Mouse (Mus musculus): ENCODE data around the gene Iffo2. TPM values are rescaled to one million over a fixed set of nuclear protein-coding genes. Genes with fewer than 3 reads are reported as not detected.

Iffo2 gene
- polyA plus RNA-seq, 1 experiment from 2014 or later = 5.3 TPM

GRCm38 (mm10) chr4:139585713-139586112 is 55.4 kb downstream of the Iffo2 start:
- WGBS = 88% methylated on average over 7 of the region's 7 CpGs
- Histone ChIP-seq H3K9me3 (no peaks in the 10 kb centered on the region), H3K4me1 (replicated peaks) (peaks cover 87% of the 10 kb centered on the region), H3K9ac (no peak overlapping the region), H3K27me3 (no peaks in the 10 kb centered on the region), H3K27ac (replicated peaks) (0 out of 2 replicates have a peak overlapping the region, but pooled peaks have one; percentile 18), H3K4me2 (no peak overlapping the region), H3K4me3 (no peak overlapping the region), H3K36me3 (no peaks in the 10 kb centered on the region)
- no peak for ATAC-seq (ENCODE audit: low read depth)

- H3K27ac ChIP-seq (replicated peaks) = no peak overlapping the region
- H3K9me3 ChIP-seq = no peaks in the 10 kb centered on the region
- no peaks in the 10 kb centered on the region for H3K36me3 ChIP-seq
- no peaks in the 10 kb centered on the region for H3K27me3 ChIP-seq
- no peak overlapping the region for H3K9ac ChIP-seq
- 70% methylated on average over 4 of the region's 4 CpGs for WGBS
- ATAC-seq (ENCODE audit: low read depth) = no peak
- H3K4me3 ChIP-seq = no peak overlapping the region
- peaks cover 71% of the 10 kb centered on the region for H3K4me1 ChIP-seq (replicated peaks)
- H3K4me2 ChIP-seq = no peak overlapping the region
Observed at GRCm38 (mm10) chr4:139587370-139587769, 57.0 kb downstream of the Iffo2 start.

- H3K9ac ChIP-seq = no peak overlapping the region
- H3K4me3 ChIP-seq = no peak overlapping the region
- H3K36me3 ChIP-seq = no peaks in the 10 kb centered on the region
- peaks cover 67% of the 10 kb centered on the region for H3K4me1 ChIP-seq (replicated peaks)
- no peak overlapping the region for H3K4me2 ChIP-seq
- ATAC-seq (ENCODE audit: low read depth) = no peak
- no peaks in the 10 kb centered on the region for H3K9me3 ChIP-seq
- H3K27ac ChIP-seq (replicated peaks) = no peak overlapping the region
- 66% methylated on average over 4 of the region's 4 CpGs for WGBS
- H3K27me3 ChIP-seq = no peaks in the 10 kb centered on the region
Observed at GRCm38 (mm10) chr4:139587773-139588172, 57.4 kb downstream of the Iffo2 start.

GRCm38 (mm10) chr4:139589351-139590027 is 59.1 kb downstream of the Iffo2 start:
- H3K4me1 ChIP-seq (replicated peaks) = peaks cover 50% of the 10 kb centered on the region
- no peaks in the 10 kb centered on the region for H3K27me3 ChIP-seq
- H3K9me3 ChIP-seq = no peaks in the 10 kb centered on the region
- H3K4me3 ChIP-seq = no peak overlapping the region
- H3K9ac ChIP-seq = 0 out of 2 replicates have a peak overlapping the region, but pooled peaks have one; percentile 34
- no peak for ATAC-seq (ENCODE audit: low read depth)
- no peaks in the 10 kb centered on the region for H3K36me3 ChIP-seq
- WGBS = 40% methylated on average over 5 of the region's 5 CpGs
- peak overlapping the region; percentile 15 for H3K27ac ChIP-seq (replicated peaks)
- H3K4me2 ChIP-seq = no peak overlapping the region

DNA sequence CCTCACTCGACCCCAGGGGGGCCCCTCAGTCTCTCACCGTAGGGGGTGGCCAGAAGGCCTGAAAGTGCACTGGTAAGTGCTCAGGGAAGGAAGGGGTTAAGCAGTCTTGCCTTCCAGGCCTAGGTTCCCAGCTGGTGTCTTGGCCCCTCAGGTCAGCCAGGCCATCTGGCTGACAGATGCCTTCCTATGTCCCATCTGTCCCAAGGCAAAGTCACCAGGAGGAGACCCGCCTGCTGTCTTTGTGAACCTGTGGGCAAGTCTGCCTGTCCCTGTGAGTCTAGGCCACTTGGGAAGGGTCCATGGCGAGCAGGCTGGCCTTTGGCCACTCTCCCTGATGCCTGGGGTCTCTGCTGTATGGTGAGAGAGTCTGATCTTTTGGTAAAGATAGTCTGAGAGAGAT is 60.1 kb downstream of the Iffo2 start:
- ATAC-seq (ENCODE audit: low read depth) = no peak
- Histone ChIP-seq H3K27me3 (no peaks in the 10 kb centered on the region), H3K9ac (no peak overlapping the region), H3K4me1 (replicated peaks) (peaks cover 48% of the 10 kb centered on the region), H3K36me3 (no peaks in the 10 kb centered on the region), H3K4me2 (no peak overlapping the region), H3K4me3 (no peak overlapping the region), H3K9me3 (no peaks in the 10 kb centered on the region), H3K27ac (replicated peaks) (peak overlapping the region; percentile 15)
- WGBS = 31% methylated on average over 4 of the region's 4 CpGs

- Histone ChIP-seq H3K4me3 (no peak overlapping the region), H3K9ac (no peak overlapping the region), H3K36me3 (no peaks in the 10 kb centered on the region), H3K9me3 (no peaks in the 10 kb centered on the region), H3K27ac (replicated peaks) (no peak overlapping the region), H3K27me3 (no peaks in the 10 kb centered on the region), H3K4me1 (replicated peaks) (peaks cover 50% of the 10 kb centered on the region), H3K4me2 (no peak overlapping the region)
- ATAC-seq (ENCODE audit: low read depth) = no peak
- WGBS = 83% methylated on average over 7 of the region's 7 CpGs
Observed at GRCm38 (mm10) chr4:139592895-139593294, 62.5 kb downstream of the Iffo2 start.

- no peak overlapping the region for H3K4me3 ChIP-seq
- H3K9ac ChIP-seq = no peak overlapping the region
- no peaks in the 10 kb centered on the region for H3K27me3 ChIP-seq
- H3K9me3 ChIP-seq = no peaks in the 10 kb centered on the region
- peaks cover 53% of the 10 kb centered on the region for H3K4me1 ChIP-seq (replicated peaks)
- no peak overlapping the region for H3K4me2 ChIP-seq
- ATAC-seq (ENCODE audit: low read depth) = no peak
- no peak overlapping the region for H3K27ac ChIP-seq (replicated peaks)
- no peaks in the 10 kb centered on the region for H3K36me3 ChIP-seq
- 81% methylated on average over 6 of the region's 6 CpGs for WGBS
Observed at GRCm38 (mm10) chr4:139593383-139593782, 63.0 kb downstream of the Iffo2 start.

DNA sequence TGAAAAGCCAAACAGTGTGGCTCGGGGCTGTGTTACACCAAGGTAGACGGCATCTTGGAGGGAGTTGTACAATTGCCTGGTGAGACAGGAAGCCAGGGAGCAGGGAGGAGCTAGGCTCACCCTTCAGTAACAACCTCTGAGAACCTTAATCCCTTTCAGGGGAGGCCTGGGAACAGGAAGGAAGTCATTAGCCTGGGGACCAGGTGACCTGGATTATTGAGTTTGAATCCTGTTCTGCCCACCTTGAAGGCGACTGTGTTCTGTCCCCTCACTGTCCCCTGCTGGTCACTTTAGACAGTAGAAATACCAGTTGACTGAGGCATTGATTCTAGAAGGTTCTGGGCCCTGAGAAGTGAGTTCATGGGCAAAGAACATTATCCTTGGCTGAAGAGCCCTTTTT is 63.7 kb downstream of the Iffo2 start:
- H3K27me3 ChIP-seq = no peaks in the 10 kb centered on the region
- 65% methylated on average over 3 of the region's 3 CpGs for WGBS
- H3K4me1 ChIP-seq (replicated peaks) = peaks cover 60% of the 10 kb centered on the region
- H3K4me3 ChIP-seq = no peak overlapping the region
- ATAC-seq (ENCODE audit: low read depth) = no peak
- no peak overlapping the region for H3K4me2 ChIP-seq
- H3K9ac ChIP-seq = no peak overlapping the region
- H3K36me3 ChIP-seq = no peaks in the 10 kb centered on the region
- H3K9me3 ChIP-seq = no peaks in the 10 kb centered on the region
- H3K27ac ChIP-seq (replicated peaks) = no peak overlapping the region

- WGBS = 7% methylated on average over 9 of the region's 9 CpGs
- Histone ChIP-seq H3K9me3 (no peaks in the 10 kb centered on the region), H3K4me1 (replicated peaks) (peaks cover 68% of the 10 kb centered on the region), H3K9ac (peak overlapping the region; percentile 55), H3K36me3 (no peaks in the 10 kb centered on the region), H3K4me3 (no peak overlapping the region), H3K27me3 (no peaks in the 10 kb centered on the region), H3K27ac (replicated peaks) (peak overlapping the region; percentile 84), H3K4me2 (no peak overlapping the region)
- ATAC-seq (ENCODE audit: low read depth) = 0 out of 2 replicates have a peak, but pooled peaks have one; percentile 3
Observed at GRCm38 (mm10) chr4:139596715-139597114, 66.4 kb downstream of the Iffo2 start.

- Histone ChIP-seq H3K9ac (peak overlapping the region; percentile 55; the same call in 1 of the 2 replicates), H3K4me2 (peak overlapping the region; percentile 48)
Observed at GRCm38 (mm10) chr4:139597286-139598284, 67.2 kb downstream of the Iffo2 start.

GRCm38 (mm10) chr4:139598356-139598755 is 68.0 kb downstream of the Iffo2 start:
- Histone ChIP-seq H3K9me3 (no peaks in the 10 kb centered on the region), H3K4me1 (replicated peaks) (peaks cover 83% of the 10 kb centered on the region), H3K27ac (replicated peaks) (peak overlapping the region; percentile 84), H3K9ac (peak overlapping the region; percentile 55; the same call in 1 of the 2 replicates), H3K4me3 (no peak overlapping the region), H3K27me3 (no peaks in the 10 kb centered on the region), H3K4me2 (peak overlapping the region; percentile 48), H3K36me3 (no peaks in the 10 kb centered on the region)
- WGBS = 28% methylated on average over 13 of the region's 13 CpGs
- no peak for ATAC-seq (ENCODE audit: low read depth)

More at GRCm38 (mm10) chr4:139597286-139598284, 67.2 kb downstream of the Iffo2 start:
- Histone ChIP-seq H3K4me3 (no peak overlapping the region), H3K27me3 (no peaks in the 10 kb centered on the region), H3K4me1 (replicated peaks) (peaks cover 76% of the 10 kb centered on the region), H3K27ac (replicated peaks) (peak overlapping the region; percentile 84), H3K9me3 (no peaks in the 10 kb centered on the region), H3K36me3 (no peaks in the 10 kb centered on the region)
- ATAC-seq (ENCODE audit: low read depth) = no peak
- 52% methylated on average over 20 of the region's 20 CpGs for WGBS

DNA sequence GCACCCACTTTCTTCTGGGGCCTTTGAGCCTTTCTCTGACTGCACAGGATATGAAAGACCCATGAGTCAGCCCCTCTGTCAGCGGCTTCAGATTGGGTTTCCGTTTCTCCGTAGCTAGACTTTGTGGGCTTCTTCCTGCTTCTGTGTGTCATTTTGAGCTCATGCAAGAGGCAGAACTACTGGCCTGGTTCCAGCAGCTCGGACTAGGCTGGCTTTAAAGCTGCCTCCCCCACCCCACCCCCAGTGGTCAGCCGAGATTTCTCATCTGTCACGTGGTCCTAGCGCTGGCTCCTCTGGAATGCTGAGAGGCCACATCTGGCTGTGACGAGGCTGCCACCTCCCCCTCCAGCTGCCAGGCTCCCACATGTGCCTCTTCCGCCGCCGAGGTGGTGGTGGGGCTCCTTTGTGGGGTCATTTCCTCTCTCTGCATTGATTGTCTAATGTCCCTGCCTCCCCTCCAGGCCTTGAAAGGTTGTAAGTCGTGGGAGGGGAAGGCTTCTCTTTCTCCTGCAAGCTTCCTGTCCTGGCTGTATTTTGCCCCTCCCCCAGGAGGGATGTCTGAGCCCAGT is 68.7 kb downstream of the Iffo2 start:
- peak overlapping the region; percentile 84 for H3K27ac ChIP-seq (replicated peaks)
- peak; percentile 34 for ATAC-seq (ENCODE audit: low read depth)
- H3K4me1 ChIP-seq (replicated peaks) = peaks cover 83% of the 10 kb centered on the region
- 0 out of 2 replicates have a peak overlapping the region, but pooled peaks have one; percentile 7 for H3K4me3 ChIP-seq
- no peaks in the 10 kb centered on the region for H3K27me3 ChIP-seq
- under 1% methylated on average over 12 of the region's 12 CpGs for WGBS
- H3K9me3 ChIP-seq = no peaks in the 10 kb centered on the region
- no peaks in the 10 kb centered on the region for H3K36me3 ChIP-seq
- H3K4me2 ChIP-seq = peak overlapping the region; percentile 48
- peak overlapping the region; percentile 55 for H3K9ac ChIP-seq
